Mouse (Mus musculus): ENCODE measurements at regions not wholly inside any gene's neighbourhood (a gene's known extent, or its start where the extent isn't known, plus 50 kb on each side); places are given as distances from the start of the nearest gene placed in this dataset.

DNA sequence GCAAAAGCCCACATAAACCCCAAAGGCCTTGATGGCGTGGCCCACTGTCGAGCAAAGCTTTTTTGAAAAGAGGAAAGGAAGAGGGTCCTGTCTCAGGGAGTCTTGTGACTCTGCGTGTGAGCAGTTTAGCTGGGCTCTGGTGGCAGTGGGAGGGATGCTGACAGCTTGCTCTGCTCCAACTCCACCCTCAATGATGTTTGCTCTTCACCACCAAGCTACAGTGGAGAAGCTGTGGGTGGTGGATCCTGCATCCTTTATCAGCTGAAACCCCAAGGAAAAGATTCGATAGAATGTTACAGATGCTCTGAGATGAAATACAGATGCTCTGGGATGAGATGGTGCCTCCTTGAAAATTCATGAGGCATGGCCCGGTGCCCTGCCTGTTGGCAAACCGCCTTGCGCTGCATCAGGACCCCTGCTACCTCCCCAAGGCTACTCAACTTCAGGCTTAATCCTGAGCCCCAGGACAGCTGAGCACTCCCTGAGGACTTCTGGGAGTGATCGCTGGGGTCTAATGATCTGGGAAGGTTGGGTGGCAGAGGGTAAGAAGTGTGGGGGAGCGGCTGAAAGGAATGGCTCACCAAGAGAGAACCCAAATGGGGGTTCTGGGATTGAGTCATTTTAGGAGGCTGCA lies 120.8 kb upstream of the Kit start:
- TF ChIP-seq CTCF (IDR thresholded peaks at IDR 0.05; ENCODE audit: low read depth) (no peak), EP300 (IDR thresholded peaks at IDR 0.05; ENCODE audit: low read depth) (no peak)
- no peak overlapping the region for H3K9ac ChIP-seq (replicated peaks)
- H3K4me2 ChIP-seq (ENCODE audit: low read depth, low read length), result no peak overlapping the region
- H3K27ac ChIP-seq (ENCODE audit: low read depth), result no peak overlapping the region
- 77% methylated on average over 9 of the region's 9 CpGs for WGBS (ENCODE audit: insufficient replicate concordance)
- peaks cover 12% of the 10 kb centered on the region for H3K4me1 ChIP-seq (ENCODE audit: insufficient read depth)
- H3K4me3 ChIP-seq (ENCODE audit: low read depth, low read length), result no peak overlapping the region
- ATAC-seq (no peak), DNase-seq (no peak)
- no peaks in the 10 kb centered on the region for H3K9me3 ChIP-seq (ENCODE audit: low read length)
- H3K27me3 ChIP-seq (ENCODE audit: insufficient read depth, low read length), result no peaks in the 10 kb centered on the region
- no peaks in the 10 kb centered on the region for H3K36me3 ChIP-seq (replicated peaks; ENCODE audit: insufficient read depth, low read length)

- no peaks in the 10 kb centered on the region for H3K9me3 ChIP-seq (ENCODE audit: low read length)
Measured at GRCm38 (mm10) chr5:75454961-75455541, 119.7 kb upstream of the Kit start.

GRCm38 (mm10) chr5:75457403-75457802 lies 117.3 kb upstream of the Kit start:
- no peaks in the 10 kb centered on the region for H3K9me3 ChIP-seq (ENCODE audit: low read length)

More at GRCm38 (mm10) chr5:75454961-75455541, 119.7 kb upstream of the Kit start:
- no peak overlapping the region for H3K4me3 ChIP-seq (ENCODE audit: low read depth, low read length)
- peaks cover 19% of the 10 kb centered on the region for H3K4me1 ChIP-seq (ENCODE audit: insufficient read depth)
- ATAC-seq, result no peak
- no peaks in the 10 kb centered on the region for H3K27me3 ChIP-seq (ENCODE audit: insufficient read depth, low read length)
- 83% methylated on average over 16 of the region's 16 CpGs for WGBS (ENCODE audit: insufficient replicate concordance)
- TF ChIP-seq EP300 (IDR thresholded peaks at IDR 0.05; ENCODE audit: low read depth) (no peak), CTCF (IDR thresholded peaks at IDR 0.05; ENCODE audit: low read depth) (no peak)
- H3K9ac ChIP-seq (replicated peaks), result no peak overlapping the region
- no peak overlapping the region for H3K4me2 ChIP-seq (ENCODE audit: low read depth, low read length)
- H3K36me3 ChIP-seq (replicated peaks; ENCODE audit: insufficient read depth, low read length), result no peaks in the 10 kb centered on the region
- DNase-seq, result no peak
- no peak overlapping the region for H3K27ac ChIP-seq (ENCODE audit: low read depth)

DNA sequence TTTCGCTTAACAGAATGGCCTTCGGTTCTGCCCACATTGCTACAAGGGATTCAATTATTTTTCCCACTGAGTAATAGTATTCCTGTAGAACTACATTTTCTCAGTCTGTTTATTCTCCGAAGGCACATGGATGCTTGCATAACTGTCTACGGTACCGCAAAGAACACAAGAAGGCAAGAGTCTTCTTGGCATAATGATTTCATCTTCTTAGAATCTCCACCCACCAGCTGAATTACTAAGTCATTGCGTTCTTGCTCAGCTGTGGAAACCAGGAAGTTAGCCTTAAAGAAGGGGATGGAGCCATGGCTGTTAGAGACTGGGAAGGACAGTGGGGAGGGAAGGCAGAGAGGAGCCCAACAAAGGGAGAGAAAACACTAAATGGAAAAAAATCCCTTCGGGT lies 116.4 kb upstream of the Kit start:
- DNase-seq (no peak), ATAC-seq (no peak)
- no peak overlapping the region for H3K9ac ChIP-seq (replicated peaks)
- no peaks in the 10 kb centered on the region for H3K27me3 ChIP-seq (ENCODE audit: insufficient read depth, low read length)
- no peaks in the 10 kb centered on the region for H3K36me3 ChIP-seq (replicated peaks; ENCODE audit: insufficient read depth, low read length)
- no peak overlapping the region for H3K27ac ChIP-seq (ENCODE audit: low read depth)
- H3K4me2 ChIP-seq (ENCODE audit: low read depth, low read length), result no peak overlapping the region
- no peaks in the 10 kb centered on the region for H3K9me3 ChIP-seq (ENCODE audit: low read length)
- TF ChIP-seq CTCF (IDR thresholded peaks at IDR 0.05; ENCODE audit: low read depth) (no peak), EP300 (IDR thresholded peaks at IDR 0.05; ENCODE audit: low read depth) (no peak)
- H3K4me3 ChIP-seq (ENCODE audit: low read depth, low read length), result no peak overlapping the region
- peaks cover 15% of the 10 kb centered on the region for H3K4me1 ChIP-seq (ENCODE audit: insufficient read depth)
- WGBS (ENCODE audit: insufficient replicate concordance), result 69% methylated on average over 7 of the region's 7 CpGs

More at GRCm38 (mm10) chr5:75457403-75457802, 117.3 kb upstream of the Kit start:
- no peak overlapping the region for H3K4me2 ChIP-seq (ENCODE audit: low read depth, low read length)
- H3K4me3 ChIP-seq (ENCODE audit: low read depth, low read length), result no peak overlapping the region
- H3K36me3 ChIP-seq (replicated peaks; ENCODE audit: insufficient read depth, low read length), result no peaks in the 10 kb centered on the region
- TF ChIP-seq EP300 (IDR thresholded peaks at IDR 0.05; ENCODE audit: low read depth) (no peak), CTCF (IDR thresholded peaks at IDR 0.05; ENCODE audit: low read depth) (no peak)
- H3K4me1 ChIP-seq (ENCODE audit: insufficient read depth), result peaks cover 15% of the 10 kb centered on the region
- WGBS (ENCODE audit: insufficient replicate concordance), result 82% methylated on average over 6 of the region's 6 CpGs
- ATAC-seq (no peak), DNase-seq (no peak)
- no peaks in the 10 kb centered on the region for H3K27me3 ChIP-seq (ENCODE audit: insufficient read depth, low read length)
- no peak overlapping the region for H3K27ac ChIP-seq (ENCODE audit: low read depth)
- no peak overlapping the region for H3K9ac ChIP-seq (replicated peaks)

GRCm38 (mm10) chr5:75459758-75460354 lies 114.9 kb upstream of the Kit start:
- no peaks in the 10 kb centered on the region for H3K9me3 ChIP-seq (ENCODE audit: low read length)
- H3K36me3 ChIP-seq (replicated peaks; ENCODE audit: insufficient read depth, low read length), result no peaks in the 10 kb centered on the region
- no peak for TF ChIP-seq EP300 (IDR thresholded peaks at IDR 0.05; ENCODE audit: low read depth)
- TF ChIP-seq CTCF (IDR thresholded peaks at IDR 0.05; ENCODE audit: low read depth), result no peak
- no peaks in the 10 kb centered on the region for H3K27me3 ChIP-seq (ENCODE audit: insufficient read depth, low read length)
- peak overlapping the region; percentile 29 for H3K27ac ChIP-seq (ENCODE audit: low read depth)
- H3K4me1 ChIP-seq (ENCODE audit: insufficient read depth), result peaks cover 15% of the 10 kb centered on the region
- H3K4me2 ChIP-seq (ENCODE audit: low read depth, low read length), result peak overlapping the region; percentile 26; the same call in 1 of the 2 replicates
- DNase-seq, result no peak
- ATAC-seq, result peak; percentile 26
- H3K9ac ChIP-seq (replicated peaks), result peak overlapping the region; percentile 48; the same call in 1 of the 2 replicates
- H3K4me3 ChIP-seq (ENCODE audit: low read depth, low read length), result no peak overlapping the region
- 50% methylated on average over 3 of the region's 3 CpGs for WGBS (ENCODE audit: insufficient replicate concordance)

- DNase-seq (no peak), ATAC-seq (peak; percentile 94)
- WGBS (ENCODE audit: insufficient replicate concordance), result 41% methylated on average over 9 of the region's 9 CpGs
- Histone ChIP-seq H3K4me2 (ENCODE audit: low read depth, low read length) (peak overlapping the region; percentile 26), H3K27ac (ENCODE audit: low read depth) (peak overlapping the region; percentile 35; the same call in 1 of the 2 replicates), H3K4me1 (ENCODE audit: insufficient read depth) (peaks cover 15% of the 10 kb centered on the region), H3K9me3 (ENCODE audit: low read length) (no peaks in the 10 kb centered on the region), H3K27me3 (ENCODE audit: insufficient read depth, low read length) (no peaks in the 10 kb centered on the region), H3K9ac (replicated peaks) (peak overlapping the region; percentile 48; the same call in 1 of the 2 replicates), H3K36me3 (replicated peaks; ENCODE audit: insufficient read depth, low read length) (no peaks in the 10 kb centered on the region), H3K4me3 (ENCODE audit: low read depth, low read length) (no peak overlapping the region)
- TF ChIP-seq CTCF (IDR thresholded peaks at IDR 0.05; ENCODE audit: low read depth), result no peak
- TF ChIP-seq EP300 (IDR thresholded peaks at IDR 0.05; ENCODE audit: low read depth), result peak; percentile 95
Measured at GRCm38 (mm10) chr5:75460414-75461025, 114.2 kb upstream of the Kit start.

Measured in liver, postnatal 0 days (tissue).